Mouse (Mus musculus) ES-E14 (cell line): ENCODE results near the gene Srd5a2. TPM values are rescaled to one million over a fixed set of nuclear protein-coding genes. Genes with fewer than 3 reads are reported as not detected.
A peak's percentile ranks its signal among the peaks of the same experiment; 100 is the strongest.

Experiments used
- DNase-seq: peaks from one replicate; pipeline ENCODE4 v3.0.0-alpha.2; 2013; ENCODE audit warnings: low read depth, low spot score
- H3K27ac ChIP-seq: 2 replicates; pipeline ENCODE4 v1.5.1; 2012; ENCODE audit warnings: low read depth, mild to moderate bottlenecking, low read length, moderate library complexity, mixed read lengths; ENCODE audit not compliant: poor library complexity, insufficient read depth, severe bottlenecking
- H3K36me3 ChIP-seq: 2 replicates; pipeline ENCODE4 v1.6.1; 2012; ENCODE audit warnings: mild to moderate bottlenecking, low read length, moderate library complexity, mixed read lengths; ENCODE audit not compliant: control insufficient read depth, poor library complexity, insufficient read depth, severe bottlenecking
- H3K4me1 ChIP-seq, 2 experiments: fragments of 150-350 bp in 1 of 2; sonication (generic) in 1 of 2; 2 replicates each; pipeline ENCODE4 v1.6.1; 2012; ENCODE audit warnings: low read length in 2 of 2, mild to moderate bottlenecking in 1 of 2, mixed read lengths in 1 of 2; ENCODE audit not compliant: control insufficient read depth in 2 of 2, insufficient read depth in 2 of 2, poor library complexity in 1 of 2
- H3K4me3 ChIP-seq, 2 experiments: fragments of 150-350 bp in 1 of 2; sonication (generic) in 1 of 2; 2 replicates each; pipeline ENCODE4 v1.5.1; 2012; ENCODE audit warnings: low read length in 2 of 2, low read depth in 1 of 2, mild to moderate bottlenecking in 1 of 2, mixed read lengths in 1 of 2; ENCODE audit not compliant: insufficient read depth in 1 of 2, poor library complexity in 1 of 2, severe bottlenecking in 1 of 2
- H3K9ac ChIP-seq: 2 replicates; pipeline ENCODE4 v1.6.1; 2012; ENCODE audit warnings: low read depth, mild to moderate bottlenecking, low read length, mixed read lengths; ENCODE audit not compliant: poor library complexity, insufficient read depth, severe bottlenecking
- H3K9me3 ChIP-seq: fragments of 150-350 bp; sonication (generic); 2 replicates; pipeline ENCODE4 v1.6.1; 2012; ENCODE audit warnings: low read depth, mild to moderate bottlenecking, low read length; ENCODE audit not compliant: control insufficient read depth, insufficient read depth
- CHD2 ChIP-seq: IDR thresholded peaks from 2 replicates; pipeline ENCODE4 v1.6.1; 2014; ENCODE audit warnings: mild to moderate bottlenecking, low read depth, low read length, inconsistent platforms
- HCFC1 ChIP-seq: IDR thresholded peaks from 2 replicates; pipeline ENCODE4 v1.6.1; 2012; ENCODE audit warnings: low read length, inconsistent platforms, borderline replicate concordance; ENCODE audit not compliant: insufficient read depth
- MAFK ChIP-seq: IDR thresholded peaks from 2 replicates; pipeline ENCODE4 v1.6.1; 2014; ENCODE audit warnings: mild to moderate bottlenecking, low read depth, low read length, inconsistent platforms; ENCODE audit not compliant: insufficient read depth
- ZC3H11A ChIP-seq: IDR thresholded peaks from 2 replicates; pipeline ENCODE4 v1.6.1; 2012; ENCODE audit warnings: low read depth, mild to moderate bottlenecking, inconsistent platforms, low read length, borderline replicate concordance
- ZNF384 ChIP-seq: IDR thresholded peaks from 2 replicates; pipeline ENCODE4 v1.6.1; 2012; ENCODE audit warnings: low read depth, low read length, inconsistent platforms
- in situ Hi-C, 2 experiments: fragments of 600-800 bp; cut with MboI; formaldehyde crosslinking; loops; one replicate each; pipeline ENCODE4 v1.15.1; 2025; ENCODE audit warnings: low sequenced_read_pairs in 2 of 2, inconsistent platforms in 1 of 2; ENCODE audit not compliant: unreplicated experiment in 2 of 2
- total RNA-seq: library from RNA; depleted of rRNA; stranded (reverse); fragments of 300-350 nt; gene quantifications from 2 replicates; pipeline ENCODE4 v1.2.3, GENCODE M21; 2012; rRNA removed

Srd5a2 gene
- 0.22 TPM in 1 of 2 replicates, not detected in the other for total RNA-seq

GRCm38 (mm10) chr17:74047210-74048082 is at the start of gene Srd5a2:
TSS of gene Srd5a2 (minus strand) at chr17:74047916.
- TF ChIP-seq MAFK (no peak), CHD2 (no peak), ZC3H11A (no peak), HCFC1 (no peak), ZNF384 (no peak)
- H3K27ac ChIP-seq = no peak within 1 kb of the TSS
- in situ Hi-C loops = no loop called here

DNA sequence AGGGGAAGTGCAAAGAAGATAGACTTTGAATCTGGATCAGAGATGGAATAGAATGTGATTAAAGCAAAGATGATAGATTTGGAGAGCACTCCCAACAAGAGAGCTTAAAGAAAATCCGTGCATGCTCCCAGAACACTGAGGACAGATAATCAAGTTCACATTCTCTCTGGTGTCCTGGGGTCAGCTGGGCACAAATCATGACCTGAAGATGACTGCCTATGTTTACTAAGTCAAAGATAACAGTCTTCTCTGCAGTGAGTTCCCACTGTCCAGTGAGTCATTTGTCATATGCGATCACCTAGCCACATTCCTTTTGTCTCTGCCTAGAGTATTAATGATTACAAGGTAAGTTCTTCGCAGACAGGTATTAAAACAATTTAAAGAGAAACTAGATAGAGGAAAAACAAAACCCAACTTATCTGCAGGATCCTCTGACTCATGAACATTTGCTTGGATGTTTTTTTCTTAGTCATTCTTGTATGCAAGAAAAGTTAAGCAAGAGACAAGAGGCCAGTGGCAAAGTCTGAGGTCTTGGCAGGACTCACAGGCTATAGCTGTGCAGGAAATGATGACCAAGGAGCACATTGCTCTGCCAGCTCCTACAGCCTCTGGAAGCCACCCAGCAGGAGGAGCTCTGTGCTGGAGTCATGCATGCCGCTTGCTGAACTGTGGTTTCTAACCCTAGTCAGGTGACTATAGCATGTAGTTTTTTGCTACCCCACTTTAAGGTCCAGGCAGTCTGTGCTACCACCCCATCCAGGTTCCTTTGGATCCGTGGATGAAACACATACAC is 41.4 kb upstream of the Srd5a2 start:
- in situ Hi-C loops = no loop called here
- H3K4me3 ChIP-seq = no peak overlapping the region
- H3K4me1 ChIP-seq = no peaks in the 10 kb centered on the region
- H3K36me3 ChIP-seq = no peaks in the 10 kb centered on the region
- DNase-seq = no peak
- H3K27ac ChIP-seq = no peak overlapping the region
- no peaks in the 10 kb centered on the region for H3K9me3 ChIP-seq
- TF ChIP-seq ZNF384 = no peak
- no peak for TF ChIP-seq CHD2
- H3K9ac ChIP-seq = no peak overlapping the region

More at GRCm38 (mm10) chr17:74047210-74048082, at the start of gene Srd5a2:
- no peaks in the 10 kb centered on the region for H3K36me3 ChIP-seq
- H3K4me3 ChIP-seq = peak within 1 kb of the TSS; percentile 54 to 71
- peaks cover 0 to 2% of the 10 kb centered on the region in 2 experiments; a peak in 1 of 4 replicates for H3K4me1 ChIP-seq
- no peak within 1 kb of the TSS for H3K9ac ChIP-seq
- H3K9me3 ChIP-seq = no peaks in the 10 kb centered on the region
- no peak for DNase-seq

GRCm38 (mm10) chr17:74088016-74088415 is 40.3 kb upstream of the Srd5a2 start:
- Histone ChIP-seq H3K4me1 (no peaks in the 10 kb centered on the region), H3K9me3 (no peaks in the 10 kb centered on the region), H3K36me3 (no peaks in the 10 kb centered on the region), H3K4me3 (no peak overlapping the region), H3K27ac (no peak overlapping the region), H3K9ac (no peak overlapping the region)
- in situ Hi-C loops = no loop called here
- TF ChIP-seq CHD2 (no peak), ZNF384 (no peak)
- DNase-seq = no peak

GRCm38 (mm10) chr17:74083370-74083769 is 35.7 kb upstream of the Srd5a2 start:
- Histone ChIP-seq H3K4me1 (no peaks in the 10 kb centered on the region), H3K4me3 (no peak overlapping the region), H3K36me3 (no peaks in the 10 kb centered on the region), H3K9me3 (no peaks in the 10 kb centered on the region), H3K27ac (no peak overlapping the region), H3K9ac (no peak overlapping the region)
- in situ Hi-C loops = no loop called here
- DNase-seq = no peak
- TF ChIP-seq MAFK (no peak), CHD2 (no peak), HCFC1 (no peak), ZNF384 (no peak), ZC3H11A (no peak)
